Mouse (Mus musculus) left cerebral cortex, adult 2 months (tissue): ENCODE results near the gene 4930562C15Rik. TPM values are rescaled to one million over a fixed set of nuclear protein-coding genes. Genes with fewer than 3 reads are reported as not detected.
A peak's percentile ranks its signal among the peaks of the same experiment; 100 is the strongest.

Experiments
- DNase-seq, 2 experiments: peaks; one replicate each; pipeline ENCODE4 v3.0.0; 2021 to 2022; ENCODE audit warnings: low spot score in 2 of 2, mixed read lengths in 1 of 2; ENCODE audit errors: extremely low spot score in 1 of 2
- H3K27ac ChIP-seq: fragments of 200-600 bp; 2 replicates; pipeline ENCODE4 v1.8.1; 2022
- H3K4me3 ChIP-seq: fragments of 200-600 bp; 2 replicates; pipeline ENCODE4 v1.8.1; 2022
- CTCF ChIP-seq: fragments of 200-600 bp; IDR thresholded peaks from 2 replicates; pipeline ENCODE4 v1.8.1; 2022; ENCODE audit warnings: antibody characterized with exemption, mild to moderate bottlenecking, moderate library complexity
- intact Hi-C: fragments of 180-260 bp; cut with DNase I; formaldehyde crosslinking; loops from one replicate; pipeline ENCODE4 v1.15.1; 2025
- total RNA-seq, 2 experiments: library from RNA; stranded (reverse); gene quantifications; 2 replicates each; pipeline ENCODE4 v1.2.3; 2021

The 4930562C15Rik gene
- total RNA-seq, 2 experiments from 2014 or later = not detected

- no peak; the same call in 1 of the 2 replicates for TF ChIP-seq CTCF
- Histone ChIP-seq H3K4me3 (peak within 1 kb of the TSS; percentile 99), H3K27ac (peak within 1 kb of the TSS; percentile 98)
- peak; percentile 94 to 97 for DNase-seq
- intact Hi-C loops = loop anchor here (1.0 kb wide), 1 partner anchor 84 kb away; the partner anchor contains the start of gene Anks3
Measured at GRCm38 (mm10) chr16:4880136-4880825, 45.1 kb downstream of the 4930562C15Rik start, which contains the start of gene Ubald1. Gene Ubald1 (minus strand): TSS chr16:4880315.

GRCm38 (mm10) chr16:4881400-4882351 lies 46.5 kb downstream of the 4930562C15Rik start:
- TF ChIP-seq CTCF = no peak
- intact Hi-C loops = no loop called here
- DNase-seq = no peak
- Histone ChIP-seq H3K27ac (peak overlapping the region; percentile 98), H3K4me3 (peak overlapping the region; percentile 99)

GRCm38 (mm10) chr16:4884930-4885329 lies 49.7 kb downstream of the 4930562C15Rik start:
- H3K27ac ChIP-seq = peak overlapping the region; percentile 99; the same call in 1 of the 2 replicates
- intact Hi-C loops = no loop called here
- no peak for DNase-seq
- no peak overlapping the region for H3K4me3 ChIP-seq
- no peak for TF ChIP-seq CTCF

GRCm38 (mm10) chr16:4885760-4886689 lies 50.8 kb downstream of the 4930562C15Rik start, which contains the start of gene Mgrn1:
Gene Mgrn1 (plus strand): TSS chr16:4886249.
- peak; percentile 74 to 83 for DNase-seq
- TF ChIP-seq CTCF = no peak; the same call in 1 of the 2 replicates
- H3K27ac ChIP-seq = peak within 1 kb of the TSS; percentile 99
- peak within 1 kb of the TSS; percentile 82 for H3K4me3 ChIP-seq
- intact Hi-C loops = loop anchor here (2.0 kb wide), 1 partner anchor 27 kb away; no protein-coding TSS in a partner anchor

GRCm38 (mm10) chr16:4886690-4887020 lies 51.4 kb downstream of the 4930562C15Rik start:
- peak overlapping the region; percentile 98 for H3K27ac ChIP-seq
- no peak for DNase-seq
- TF ChIP-seq CTCF = no peak
- intact Hi-C loops = loop anchor here (2.0 kb wide), 1 partner anchor 26 kb away; no protein-coding TSS in a partner anchor
- peak overlapping the region; percentile 82 for H3K4me3 ChIP-seq

GRCm38 (mm10) chr16:4890201-4890709 lies 55.0 kb downstream of the 4930562C15Rik start:
- no peak for TF ChIP-seq CTCF
- no peak overlapping the region for H3K27ac ChIP-seq
- intact Hi-C loops = no loop called here
- no peak for DNase-seq
- no peak overlapping the region for H3K4me3 ChIP-seq

- intact Hi-C loops = no loop called here
- TF ChIP-seq CTCF = no peak
- no peak overlapping the region; the same call in 1 of the 2 replicates for H3K27ac ChIP-seq
- no peak overlapping the region for H3K4me3 ChIP-seq
- no peak for DNase-seq
Measured at GRCm38 (mm10) chr16:4892171-4892570, 57.0 kb downstream of the 4930562C15Rik start.

- Histone ChIP-seq H3K4me3 (no peak overlapping the region), H3K27ac (peak overlapping the region; percentile 28; the same call in 1 of the 2 replicates)
- intact Hi-C loops = no loop called here
- TF ChIP-seq CTCF = no peak
- no peak for DNase-seq
Measured at GRCm38 (mm10) chr16:4894201-4894908, 59.1 kb downstream of the 4930562C15Rik start.

- DNase-seq = no peak
- Histone ChIP-seq H3K27ac (peak overlapping the region; percentile 20; the same call in 1 of the 2 replicates), H3K4me3 (no peak overlapping the region)
- no peak for TF ChIP-seq CTCF
- intact Hi-C loops = no loop called here
Measured at GRCm38 (mm10) chr16:4896249-4897027, 61.2 kb downstream of the 4930562C15Rik start.
